Mouse (Mus musculus) lung, postnatal 0 days (tissue): Measurements from ENCODE around the gene March6.

Experiments
- CTCF ChIP-seq: IDR thresholded peaks from 2 replicates; pipeline ENCODE4 v1.5.1; 2016; ENCODE audit warnings: antibody characterized with exemption, mild to moderate bottlenecking
- EP300 ChIP-seq: IDR thresholded peaks from 2 replicates; pipeline ENCODE4 v1.6.1; 2016; ENCODE audit warnings: antibody characterized with exemption, mild to moderate bottlenecking, control low read depth

DNA sequence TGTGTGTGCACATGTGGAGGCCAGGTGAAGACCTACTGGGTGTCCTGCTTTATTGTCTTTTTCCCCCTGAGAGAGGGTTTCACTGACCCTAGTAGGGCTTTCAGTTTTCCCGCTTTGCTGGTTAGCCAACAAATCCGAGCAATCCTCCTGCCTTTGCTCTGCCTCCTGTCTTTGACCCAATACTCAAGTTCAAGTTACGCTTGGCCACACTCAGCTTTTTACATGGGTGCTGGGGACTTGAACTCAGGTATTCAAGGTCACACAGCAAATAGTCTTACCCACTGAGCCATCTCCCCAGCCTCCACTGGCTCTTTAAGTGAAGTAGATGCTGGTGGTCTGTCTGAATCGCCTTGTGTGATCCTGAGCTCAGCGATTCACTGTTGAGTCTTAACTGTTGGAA, 124.0 kb downstream of the March6 start:
- TF ChIP-seq CTCF (no peak), EP300 (no peak)
